17 mouse cellular contexts compared by ENCODE assay signal in genomic region chr16:29668451-29668850, GRCm38 (mm10).
DNase-seq lines count a peak whose midpoint lies in the region; ATAC-seq and TF ChIP-seq lines count a peak whose summit lies in the region.
"Had no signal": no experiment of that assay in that cellular context is flagged by ENCODE, and none has a peak within 500 bp of the region (broad histone marks: within the 10 kb centered on the region; RNA-seq: fewer than 3 reads in every experiment).

No protein-coding gene starts in this region.

- no peaks in the 10 kb centered on the region for H3K36me3 ChIP-seq in midbrain, embryonic 10.5 days
- no peaks in the 10 kb centered on the region for H3K36me3 ChIP-seq in midbrain, postnatal 0 days (ENCODE audit: insufficient read depth, low read length)
- no peaks in the 10 kb centered on the region for H3K36me3 ChIP-seq in lung, embryonic 16.5 days (ENCODE audit: control insufficient read depth, insufficient read depth, low read length)
- no peaks in the 10 kb centered on the region for H3K36me3 ChIP-seq in midbrain, embryonic 15.5 days (replicated peaks)
- H3K36me3 ChIP-seq: intestine, embryonic 15.5 days had no signal

- no peak overlapping the region for H3K9ac ChIP-seq in midbrain, postnatal 0 days (replicated peaks; ENCODE audit: low read length, poor library complexity, severe bottlenecking)
- H3K9ac ChIP-seq in lung, embryonic 16.5 days (ENCODE audit: low read length): no peak overlapping the region
- H3K9ac ChIP-seq in midbrain, embryonic 15.5 days: no peak overlapping the region
- H3K9ac ChIP-seq: intestine, embryonic 15.5 days had no signal

- H3K4me2 ChIP-seq in midbrain, postnatal 0 days (ENCODE audit: low read depth, low read length, poor library complexity, severe bottlenecking): no peak overlapping the region
- peak overlapping the region; percentile 25; the same call in 1 of the 2 replicates for H3K4me2 ChIP-seq in lung, embryonic 16.5 days (ENCODE audit: low read depth, low read length)
- no peak overlapping the region for H3K4me2 ChIP-seq in midbrain, embryonic 15.5 days
- H3K4me2 ChIP-seq: intestine, embryonic 15.5 days had no signal

- no peak for ATAC-seq in midbrain, postnatal 0 days (ENCODE audit: low FRiP score)
- ATAC-seq in lung, embryonic 16.5 days (ENCODE audit: low read depth): peak; percentile 88
- 0 out of 2 replicates have a peak, but pooled peaks have one; percentile 41 for ATAC-seq in midbrain, embryonic 15.5 days (replicated peaks)
- ATAC-seq: intestine, embryonic 15.5 days had no signal

- intact Hi-C loops in heart, postnatal 25 days (cut with DNase I): no loop called here
- intact Hi-C loops in heart, postnatal 36 days (cut with DNase I): no loop called here

- H3K27me3 ChIP-seq in midbrain, embryonic 10.5 days (ENCODE audit: low read depth, poor library complexity, severe bottlenecking): peaks cover 97% of the 10 kb centered on the region
- peaks cover 40% of the 10 kb centered on the region for H3K27me3 ChIP-seq in midbrain, postnatal 0 days (ENCODE audit: insufficient read depth, low read length)
- H3K27me3 ChIP-seq in lung, embryonic 16.5 days (ENCODE audit: control insufficient read depth, insufficient read depth, low read depth, low read length): no peaks in the 10 kb centered on the region
- H3K27me3 ChIP-seq in midbrain, embryonic 15.5 days (replicated peaks): peaks cover 72% of the 10 kb centered on the region
- H3K27me3 ChIP-seq: intestine, embryonic 15.5 days had no signal

- peak; percentile 70 for DNase-seq in heart, adult 11 months
- DNase-seq in heart, postnatal 25 days (ENCODE audit: low spot score): no peak
- peak; percentile 51 for DNase-seq in midbrain, embryonic 10.5 days (ENCODE audit: low spot score)
- no peak for DNase-seq in midbrain, postnatal 0 days (ENCODE audit: low spot score)
- no peak for DNase-seq in spleen, postnatal 4 days (ENCODE audit: low spot score in 2 of 2)
- DNase-seq in heart, postnatal 36 days: no peak
- DNase-seq: B cell, adult 2 months; cerebellum, adult 2 months; gastrocnemius, postnatal 10 days; heart, adult 2 months; kidney, adult 9 months; kidney, postnatal 25 days; liver; thymus, postnatal 36 days had no signal

- no peak overlapping the region for H3K4me3 ChIP-seq in midbrain, embryonic 10.5 days
- H3K4me3 ChIP-seq in midbrain, postnatal 0 days (ENCODE audit: low read depth, low read length): no peak overlapping the region
- no peak overlapping the region for H3K4me3 ChIP-seq in lung, embryonic 16.5 days (ENCODE audit: low read length)
- no peak overlapping the region for H3K4me3 ChIP-seq in midbrain, embryonic 15.5 days
- H3K4me3 ChIP-seq: heart, adult 2 months; intestine, embryonic 15.5 days had no signal

- WGBS in midbrain, embryonic 10.5 days: 69% methylated on average over 12 of the region's 12 CpGs
- 66% methylated on average over 12 of the region's 12 CpGs for WGBS in midbrain, postnatal 0 days
- WGBS in lung, embryonic 16.5 days: 59% methylated on average over 12 of the region's 12 CpGs
- 56% methylated on average over 12 of the region's 12 CpGs for WGBS in midbrain, embryonic 15.5 days

- peaks cover 36% of the 10 kb centered on the region for H3K4me1 ChIP-seq in midbrain, embryonic 10.5 days
- no peaks in the 10 kb centered on the region for H3K4me1 ChIP-seq in midbrain, postnatal 0 days (ENCODE audit: insufficient read depth, low read length)
- peaks cover 4% of the 10 kb centered on the region; the same call in 1 of the 2 replicates for H3K4me1 ChIP-seq in lung, embryonic 16.5 days (replicated peaks; ENCODE audit: control insufficient read depth, insufficient read depth, low read length)
- peaks cover 10% of the 10 kb centered on the region; the same call in 1 of the 2 replicates for H3K4me1 ChIP-seq in midbrain, embryonic 15.5 days

- H3K27ac ChIP-seq in midbrain, embryonic 10.5 days (replicated peaks): 0 out of 2 replicates have a peak overlapping the region, but pooled peaks have one; percentile 33
- no peak overlapping the region for H3K27ac ChIP-seq in midbrain, postnatal 0 days (ENCODE audit: low read depth, low read length)
- H3K27ac ChIP-seq in lung, embryonic 16.5 days (ENCODE audit: low read length): no peak overlapping the region
- H3K27ac ChIP-seq in midbrain, embryonic 15.5 days: no peak overlapping the region
- H3K27ac ChIP-seq: heart, adult 2 months; intestine, embryonic 15.5 days had no signal

- TF ChIP-seq CTCF in midbrain, postnatal 0 days (IDR thresholded peaks at IDR 0.05): no peak

- peaks cover 9% of the 10 kb centered on the region; the same call in 1 of the 2 replicates for H3K9me3 ChIP-seq in midbrain, embryonic 10.5 days (replicated peaks)
- H3K9me3 ChIP-seq in midbrain, postnatal 0 days (ENCODE audit: low read length): no peaks in the 10 kb centered on the region
- no peaks in the 10 kb centered on the region for H3K9me3 ChIP-seq in lung, embryonic 16.5 days (ENCODE audit: control insufficient read depth, low read length)
- H3K9me3 ChIP-seq in midbrain, embryonic 15.5 days: no peaks in the 10 kb centered on the region
- H3K9me3 ChIP-seq: intestine, embryonic 15.5 days had no signal

Comparison
In these comparisons a context has a peak if more than half of its experiments do, and no peak if none do; other contexts are left out.
1. DNase-seq: peak in heart, adult 11 months (single experiment) and midbrain, embryonic 10.5 days (single experiment); none in heart, postnatal 25 days (single experiment), midbrain, postnatal 0 days (single experiment), spleen, postnatal 4 days (0 of 2) and heart, postnatal 36 days (0 of 2).